Mouse (Mus musculus) thymus, postnatal 25 days (tissue): ENCODE measurements around the gene Ppil3.

ENCODE experiments used
- DNase-seq: peaks from one replicate; pipeline ENCODE4 v3.0.0; 2022

Gene Ppil3

GRCm38 (mm10) chr1:58408141-58408540 is 37.1 kb downstream of the Ppil3 start:
- DNase-seq = no peak

- DNase-seq = no peak
These were observed 38.0 kb downstream of the Ppil3 start for GRCm38 (mm10) chr1:58407321-58407720.

GRCm38 (mm10) chr1:58403745-58404144 is 41.5 kb downstream of the Ppil3 start:
- DNase-seq = no peak

- DNase-seq = no peak
These were observed 43.9 kb downstream of the Ppil3 start for GRCm38 (mm10) chr1:58401396-58401795.

- no peak for DNase-seq
These were observed 47.6 kb downstream of the Ppil3 start for GRCm38 (mm10) chr1:58397731-58398130.

GRCm38 (mm10) chr1:58396179-58396578 is 49.1 kb downstream of the Ppil3 start:
- DNase-seq = no peak

- DNase-seq = no peak
These were observed 49.9 kb downstream of the Ppil3 start for GRCm38 (mm10) chr1:58395341-58395740.

GRCm38 (mm10) chr1:58393284-58394195 is 51.7 kb downstream of the Ppil3 start:
- DNase-seq = peak; percentile 55

- DNase-seq = peak; percentile 96
These were observed 52.5 kb downstream of the Ppil3 start, which contains the start of gene Bzw1 for GRCm38 (mm10) chr1:58392652-58393283. Gene Bzw1, plus strand, starts transcription at chr1:58392898.

GRCm38 (mm10) chr1:58392268-58392651 is 53.0 kb downstream of the Ppil3 start:
- DNase-seq = no peak

- DNase-seq = no peak
These were observed 53.6 kb downstream of the Ppil3 start for GRCm38 (mm10) chr1:58391421-58392267.

- no peak for DNase-seq
These were observed 62.6 kb downstream of the Ppil3 start for GRCm38 (mm10) chr1:58382586-58383281.
